Mouse (Mus musculus) hindbrain, embryonic 12.5 days (tissue): ENCODE results near the gene Ckap2l. TPM values are rescaled to one million over a fixed set of nuclear protein-coding genes. Genes with fewer than 3 reads are reported as not detected.
A peak's percentile ranks its signal among the peaks of the same experiment; 100 is the strongest.

Experiments
- ATAC-seq: fragments of 200-750 bp; cut with Nextera tagmentation; 2 replicates; pipeline ENCODE4 v1.8.0; 2017; ENCODE audit warnings: moderate TSS enrichment; ENCODE audit not compliant: low FRiP score
- H3K27ac ChIP-seq: fragments of 300-500 bp; sonication (generic); 2 replicates; pipeline ENCODE4 v1.5.1; 2016; ENCODE audit warnings: mild to moderate bottlenecking
- H3K27me3 ChIP-seq: fragments of 300-500 bp; sonication (generic); 2 replicates; pipeline ENCODE4 v1.6.1; 2016; ENCODE audit warnings: mild to moderate bottlenecking
- H3K36me3 ChIP-seq: fragments of 300-500 bp; sonication (generic); 2 replicates; pipeline ENCODE4 v1.6.1; 2016; ENCODE audit warnings: mild to moderate bottlenecking
- H3K4me1 ChIP-seq: fragments of 300-500 bp; sonication (generic); 2 replicates; pipeline ENCODE4 v1.6.1; 2016
- H3K4me2 ChIP-seq: fragments of 300-500 bp; sonication (generic); replicated peaks from 2 replicates; pipeline ENCODE4 v1.6.1; 2016; ENCODE audit warnings: mild to moderate bottlenecking
- H3K4me3 ChIP-seq: fragments of 300-500 bp; sonication (generic); 2 replicates; pipeline ENCODE4 v1.5.1; 2016; ENCODE audit warnings: mild to moderate bottlenecking
- H3K9ac ChIP-seq: fragments of 300-500 bp; sonication (generic); 2 replicates; pipeline ENCODE4 v1.6.1; 2016; ENCODE audit warnings: mild to moderate bottlenecking, moderate library complexity
- H3K9me3 ChIP-seq: fragments of 300-500 bp; sonication (generic); replicated peaks from 2 replicates; pipeline ENCODE4 v1.6.1; 2016; ENCODE audit warnings: mild to moderate bottlenecking
- WGBS: fragments of 180-500 bp; shearing (Covaris S2); methylation state at CpG from one replicate; pipeline ENCODE4 v1.1.7; 2016; 5-methylcytosine and 5-hydroxymethylcytosine counted together
- polyA plus RNA-seq: library from polyadenylated mRNA; unstranded; fragments of >200 nt; fragmentation: Nextera tagmentation; extraction: Ambion mirVana; gene quantifications from 2 replicates; pipeline ENCODE4 v1.2.1, GENCODE M21; 2016

Ckap2l gene
- polyA plus RNA-seq, 1 experiment from 2014 or later: 33.8 TPM

GRCm38 (mm10) chr2:129260646-129261045 lies 36.4 kb downstream of the Ckap2l start:
- Histone ChIP-seq H3K36me3 (no peaks in the 10 kb centered on the region), H3K27ac (no peak overlapping the region), H3K4me3 (no peak overlapping the region), H3K9me3 (no peaks in the 10 kb centered on the region), H3K4me2 (no peak overlapping the region), H3K27me3 (no peaks in the 10 kb centered on the region), H3K4me1 (peaks cover 5% of the 10 kb centered on the region; the same call in 1 of the 2 replicates), H3K9ac (no peak overlapping the region)
- no peak for ATAC-seq
- WGBS: 59% methylated on average over 3 of the region's 3 CpGs

GRCm38 (mm10) chr2:129258475-129259211 lies 38.4 kb downstream of the Ckap2l start:
- peak overlapping the region; percentile 25; the same call in 1 of the 2 replicates for H3K4me2 ChIP-seq
- H3K27ac ChIP-seq: no peak overlapping the region
- no peaks in the 10 kb centered on the region for H3K9me3 ChIP-seq
- no peaks in the 10 kb centered on the region for H3K36me3 ChIP-seq
- no peak overlapping the region for H3K9ac ChIP-seq
- 42% methylated on average over 7 of the region's 7 CpGs for WGBS
- H3K27me3 ChIP-seq: no peaks in the 10 kb centered on the region
- no peak overlapping the region for H3K4me3 ChIP-seq
- peak; percentile 77 for ATAC-seq
- peaks cover 5% of the 10 kb centered on the region; the same call in 1 of the 2 replicates for H3K4me1 ChIP-seq

GRCm38 (mm10) chr2:129258056-129258455 lies 39.0 kb downstream of the Ckap2l start:
- no peak for ATAC-seq
- H3K36me3 ChIP-seq: no peaks in the 10 kb centered on the region
- H3K9ac ChIP-seq: no peak overlapping the region
- H3K27me3 ChIP-seq: no peaks in the 10 kb centered on the region
- H3K4me2 ChIP-seq: no peak overlapping the region
- H3K9me3 ChIP-seq: no peaks in the 10 kb centered on the region
- WGBS: 91% methylated on average over 3 of the region's 3 CpGs
- peaks cover 5% of the 10 kb centered on the region; the same call in 1 of the 2 replicates for H3K4me1 ChIP-seq
- H3K4me3 ChIP-seq: no peak overlapping the region
- no peak overlapping the region for H3K27ac ChIP-seq

GRCm38 (mm10) chr2:129256006-129256405 lies 41.0 kb downstream of the Ckap2l start:
- Histone ChIP-seq H3K27ac (no peak overlapping the region), H3K4me2 (no peak overlapping the region), H3K4me1 (peaks cover 5% of the 10 kb centered on the region; the same call in 1 of the 2 replicates), H3K9me3 (no peaks in the 10 kb centered on the region), H3K9ac (no peak overlapping the region), H3K36me3 (no peaks in the 10 kb centered on the region), H3K4me3 (no peak overlapping the region), H3K27me3 (no peaks in the 10 kb centered on the region)
- no peak for ATAC-seq
- 77% methylated on average over 4 of the region's 4 CpGs for WGBS

DNA sequence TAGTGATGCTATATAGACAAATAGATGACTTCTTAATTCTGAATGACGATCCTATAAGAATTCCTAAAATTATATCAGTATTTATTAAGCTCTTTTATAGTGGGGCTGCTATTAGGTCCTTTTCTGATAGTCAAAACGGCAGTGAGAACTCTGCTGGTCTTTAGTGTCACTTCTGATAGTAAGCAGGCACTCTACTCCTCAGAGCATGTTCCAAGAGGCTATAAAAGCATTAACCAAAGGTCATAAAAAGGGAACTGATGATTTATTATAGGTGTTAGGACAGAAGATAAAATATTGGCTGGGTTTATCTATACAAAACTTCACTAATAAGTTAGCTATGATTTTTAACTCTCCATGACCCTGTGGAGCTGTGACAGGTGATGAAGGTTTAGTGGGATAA lies 42.9 kb downstream of the Ckap2l start:
- Histone ChIP-seq H3K27ac (no peak overlapping the region), H3K9ac (no peak overlapping the region), H3K4me3 (no peak overlapping the region), H3K36me3 (no peaks in the 10 kb centered on the region), H3K4me2 (no peak overlapping the region), H3K27me3 (no peaks in the 10 kb centered on the region), H3K4me1 (peaks cover 5% of the 10 kb centered on the region; the same call in 1 of the 2 replicates), H3K9me3 (no peaks in the 10 kb centered on the region)
- 85% methylated on average over 2 of the region's 2 CpGs for WGBS
- ATAC-seq: no peak

GRCm38 (mm10) chr2:129253631-129253970 lies 43.4 kb downstream of the Ckap2l start:
- H3K27ac ChIP-seq: no peak overlapping the region
- 74% methylated on average over 2 of the region's 2 CpGs for WGBS
- no peak overlapping the region for H3K9ac ChIP-seq
- H3K4me2 ChIP-seq: no peak overlapping the region
- no peaks in the 10 kb centered on the region for H3K27me3 ChIP-seq
- no peaks in the 10 kb centered on the region for H3K9me3 ChIP-seq
- no peaks in the 10 kb centered on the region for H3K36me3 ChIP-seq
- ATAC-seq: no peak
- H3K4me1 ChIP-seq: peaks cover 5% of the 10 kb centered on the region; the same call in 1 of the 2 replicates
- H3K4me3 ChIP-seq: no peak overlapping the region

GRCm38 (mm10) chr2:129252836-129253630 lies 44.0 kb downstream of the Ckap2l start:
- no peak overlapping the region for H3K27ac ChIP-seq
- peaks cover 2% of the 10 kb centered on the region; the same call in 1 of the 2 replicates for H3K4me1 ChIP-seq
- H3K9me3 ChIP-seq: no peaks in the 10 kb centered on the region
- H3K36me3 ChIP-seq: no peaks in the 10 kb centered on the region
- 87% methylated on average over 19 of the region's 19 CpGs for WGBS
- H3K4me3 ChIP-seq: no peak overlapping the region
- ATAC-seq: no peak
- H3K4me2 ChIP-seq: no peak overlapping the region
- no peak overlapping the region for H3K9ac ChIP-seq
- no peaks in the 10 kb centered on the region for H3K27me3 ChIP-seq

DNA sequence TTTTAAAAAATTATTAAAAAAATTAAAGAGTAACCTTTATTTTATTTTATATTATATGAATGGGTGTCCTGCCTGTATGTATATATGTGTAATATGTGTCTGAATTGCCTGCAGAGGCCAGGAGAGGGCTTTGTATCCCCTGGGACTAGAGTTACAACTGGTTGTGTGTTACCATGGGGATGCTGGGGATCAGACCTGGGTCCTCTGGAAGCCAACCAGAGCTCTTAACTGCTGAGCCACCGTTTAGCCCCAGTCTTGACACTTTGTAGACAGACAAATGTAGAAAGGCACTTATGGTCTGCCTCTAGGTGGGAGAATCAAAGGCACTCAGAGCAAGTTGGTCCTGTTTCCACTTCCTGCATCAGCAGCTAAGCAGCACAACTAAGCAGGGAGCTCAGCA lies 47.7 kb downstream of the Ckap2l start:
- WGBS: 60% methylated on average over 1 of the region's 1 CpGs
- Histone ChIP-seq H3K9me3 (no peaks in the 10 kb centered on the region), H3K27ac (no peak overlapping the region), H3K4me2 (no peak overlapping the region), H3K36me3 (no peaks in the 10 kb centered on the region), H3K9ac (no peak overlapping the region), H3K4me3 (no peak overlapping the region), H3K4me1 (no peaks in the 10 kb centered on the region), H3K27me3 (no peaks in the 10 kb centered on the region)
- no peak for ATAC-seq

DNA sequence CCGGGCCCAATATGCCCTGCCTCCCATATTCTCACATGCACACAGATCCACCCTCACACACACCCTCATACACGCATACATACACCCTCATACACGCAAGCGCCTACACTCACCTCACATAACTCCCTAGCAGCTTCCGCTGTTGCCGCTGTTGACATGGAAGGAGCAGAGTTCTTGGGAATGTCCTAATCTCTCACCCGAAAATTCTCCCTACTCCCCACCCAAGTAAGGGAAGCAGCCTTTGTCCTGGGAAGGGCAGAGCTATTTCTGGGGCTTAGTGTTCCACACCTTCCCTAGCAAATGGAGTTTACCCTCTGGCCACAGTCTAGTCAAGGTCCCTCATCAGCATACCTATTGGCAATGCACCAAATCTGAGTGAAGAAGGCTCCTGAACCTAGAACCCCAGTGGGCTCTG lies 49.3 kb downstream of the Ckap2l start:
- no peak overlapping the region for H3K4me3 ChIP-seq
- no peaks in the 10 kb centered on the region for H3K9me3 ChIP-seq
- H3K27ac ChIP-seq: no peak overlapping the region
- no peak for ATAC-seq
- WGBS: 91% methylated on average over 7 of the region's 7 CpGs
- H3K4me1 ChIP-seq: peaks cover 3% of the 10 kb centered on the region; the same call in 1 of the 2 replicates
- no peaks in the 10 kb centered on the region for H3K36me3 ChIP-seq
- no peak overlapping the region for H3K9ac ChIP-seq
- H3K27me3 ChIP-seq: no peaks in the 10 kb centered on the region
- H3K4me2 ChIP-seq: no peak overlapping the region

DNA sequence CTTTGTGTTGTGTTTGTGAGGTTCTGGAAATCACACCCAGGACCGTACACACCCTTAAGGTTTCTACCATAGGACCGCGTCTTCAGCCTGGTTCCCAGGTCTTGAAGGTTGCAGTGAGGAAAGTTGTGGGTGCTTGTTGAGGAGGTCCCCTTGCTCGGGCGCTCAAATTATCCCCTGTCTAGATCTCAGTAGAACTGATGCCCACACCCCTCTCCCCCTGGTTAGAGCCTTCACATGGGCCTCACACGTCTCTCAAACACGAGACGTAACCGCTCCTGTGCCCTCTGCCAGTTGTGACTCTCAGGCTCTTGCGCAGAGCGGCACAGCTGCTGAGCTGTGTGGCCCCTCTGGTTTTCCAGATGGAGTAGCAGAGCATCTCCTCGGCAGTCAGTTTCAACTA lies 50.1 kb downstream of the Ckap2l start:
- H3K4me1 ChIP-seq: peaks cover 3% of the 10 kb centered on the region; the same call in 1 of the 2 replicates
- H3K4me2 ChIP-seq: no peak overlapping the region
- H3K27me3 ChIP-seq: no peaks in the 10 kb centered on the region
- H3K36me3 ChIP-seq: no peaks in the 10 kb centered on the region
- H3K4me3 ChIP-seq: no peak overlapping the region
- WGBS: 92% methylated on average over 12 of the region's 12 CpGs
- ATAC-seq: no peak
- H3K9me3 ChIP-seq: no peaks in the 10 kb centered on the region
- H3K27ac ChIP-seq: no peak overlapping the region
- no peak overlapping the region for H3K9ac ChIP-seq

DNA sequence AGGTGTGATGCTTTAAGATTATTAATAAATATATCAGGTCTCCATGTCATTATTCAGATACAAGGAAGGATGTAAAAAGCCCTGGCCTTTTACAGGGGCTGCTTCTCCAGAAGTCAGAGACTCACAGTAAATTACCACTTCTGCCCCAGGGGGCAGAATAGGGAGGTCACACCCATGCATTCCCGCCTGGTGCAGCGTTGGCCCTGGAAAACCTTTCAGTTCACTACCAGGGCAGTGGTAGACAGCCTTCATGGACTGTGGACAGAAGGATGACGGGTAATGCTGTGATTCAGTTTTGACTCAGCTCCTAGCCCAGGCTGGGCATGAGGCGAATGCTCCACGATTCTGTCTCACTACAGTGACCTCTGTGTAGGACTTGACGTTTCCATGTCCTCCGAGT lies 50.6 kb downstream of the Ckap2l start:
- no peaks in the 10 kb centered on the region for H3K36me3 ChIP-seq
- WGBS: 76% methylated on average over 7 of the region's 7 CpGs
- no peak for ATAC-seq
- peaks cover 3% of the 10 kb centered on the region; the same call in 1 of the 2 replicates for H3K4me1 ChIP-seq
- H3K4me2 ChIP-seq: no peak overlapping the region
- H3K4me3 ChIP-seq: no peak overlapping the region
- no peaks in the 10 kb centered on the region for H3K27me3 ChIP-seq
- H3K9ac ChIP-seq: no peak overlapping the region
- H3K9me3 ChIP-seq: no peaks in the 10 kb centered on the region
- H3K27ac ChIP-seq: no peak overlapping the region

DNA sequence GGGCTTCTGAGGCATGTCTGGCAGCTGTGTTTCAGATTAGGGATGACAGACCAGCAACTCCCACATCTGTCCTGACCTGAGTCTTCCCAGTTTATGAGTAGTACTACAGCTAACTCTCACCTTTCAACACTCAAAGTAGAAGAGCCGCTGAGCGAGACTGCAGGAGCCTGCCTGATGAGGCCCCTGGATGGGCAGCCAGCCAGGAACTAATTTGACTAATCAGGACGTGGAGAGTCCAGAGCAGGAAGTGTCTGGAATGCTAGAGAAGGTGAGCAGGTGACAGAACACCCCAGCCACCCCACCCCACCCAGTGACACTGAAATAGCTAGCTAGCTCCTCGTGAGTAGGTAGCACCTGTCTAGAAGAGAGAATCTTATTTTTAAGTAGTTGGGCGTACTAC lies 51.4 kb downstream of the Ckap2l start:
- WGBS: 63% methylated on average over 5 of the region's 5 CpGs
- H3K36me3 ChIP-seq: no peaks in the 10 kb centered on the region
- H3K9ac ChIP-seq: no peak overlapping the region
- no peak overlapping the region for H3K4me3 ChIP-seq
- no peaks in the 10 kb centered on the region for H3K9me3 ChIP-seq
- no peak overlapping the region for H3K4me2 ChIP-seq
- peaks cover 7% of the 10 kb centered on the region; the same call in 1 of the 2 replicates for H3K4me1 ChIP-seq
- H3K27me3 ChIP-seq: no peaks in the 10 kb centered on the region
- no peak overlapping the region for H3K27ac ChIP-seq
- no peak for ATAC-seq
